Mouse (Mus musculus) megakaryocyte, adult 5-6 weeks (primary cell): ENCODE results near the gene Inip. TPM values are rescaled to one million over a fixed set of nuclear protein-coding genes. Genes with fewer than 3 reads are reported as not detected.
"Not testable (repeated sequence)": the region's sequence is repeated elsewhere in the genome, so short reads cannot be mapped to it uniquely, and the experiment has no call there.

Experiments used
- ATAC-seq: 2 replicates; pipeline ENCODE4 v1.8.0; 2016; ENCODE audit warnings: mild to moderate bottlenecking, inconsistent platforms; ENCODE audit not compliant: poor library complexity, severe bottlenecking
- total RNA-seq, 2 experiments: library from RNA; stranded (forward) in 1 of 2; stranded (reverse) in 1 of 2; fragments of 153-499, 151-499 nt in 1 of 2; fragments of 221-1000, 200-1000 nt in 1 of 2; gene quantifications; 2 replicates each; pipeline versions ENCODE4 v1.2.3 to v1.2.4; 2015 to 2017

Inip gene
- total RNA-seq, 2 experiments from 2014 or later, result 49.0 to 52.7 TPM

GRCm38 (mm10) chr4:59814094-59814493 is 12.7 kb upstream of the Inip start:
- ATAC-seq, result no peak

DNA sequence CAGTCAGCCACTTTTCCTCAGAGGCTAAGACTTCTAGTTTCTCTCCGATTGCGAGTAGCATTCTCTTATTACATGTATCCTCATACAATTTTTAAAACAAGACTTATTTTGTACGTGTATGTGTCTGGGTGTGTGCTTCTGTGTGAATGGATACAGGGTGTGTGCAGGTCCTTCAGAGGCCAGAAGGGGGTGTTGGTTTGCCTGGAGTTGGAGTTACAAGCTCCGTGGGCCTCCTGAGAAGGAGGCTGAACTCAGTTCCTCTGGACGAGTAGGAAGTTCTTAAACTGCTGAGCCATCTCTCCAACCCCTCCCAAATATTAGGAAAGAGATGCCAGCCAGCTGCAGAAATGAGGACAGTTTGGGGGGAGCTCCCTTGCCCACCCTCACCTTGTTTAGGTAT is 7.0 kb upstream of the Inip start:
- peak; percentile 66 for ATAC-seq

GRCm38 (mm10) chr4:59807521-59807920 is 6.1 kb upstream of the Inip start:
- ATAC-seq, result no peak

- no peak for ATAC-seq
Measured at GRCm38 (mm10) chr4:59806879-59807195, 5.4 kb upstream of the Inip start.

DNA sequence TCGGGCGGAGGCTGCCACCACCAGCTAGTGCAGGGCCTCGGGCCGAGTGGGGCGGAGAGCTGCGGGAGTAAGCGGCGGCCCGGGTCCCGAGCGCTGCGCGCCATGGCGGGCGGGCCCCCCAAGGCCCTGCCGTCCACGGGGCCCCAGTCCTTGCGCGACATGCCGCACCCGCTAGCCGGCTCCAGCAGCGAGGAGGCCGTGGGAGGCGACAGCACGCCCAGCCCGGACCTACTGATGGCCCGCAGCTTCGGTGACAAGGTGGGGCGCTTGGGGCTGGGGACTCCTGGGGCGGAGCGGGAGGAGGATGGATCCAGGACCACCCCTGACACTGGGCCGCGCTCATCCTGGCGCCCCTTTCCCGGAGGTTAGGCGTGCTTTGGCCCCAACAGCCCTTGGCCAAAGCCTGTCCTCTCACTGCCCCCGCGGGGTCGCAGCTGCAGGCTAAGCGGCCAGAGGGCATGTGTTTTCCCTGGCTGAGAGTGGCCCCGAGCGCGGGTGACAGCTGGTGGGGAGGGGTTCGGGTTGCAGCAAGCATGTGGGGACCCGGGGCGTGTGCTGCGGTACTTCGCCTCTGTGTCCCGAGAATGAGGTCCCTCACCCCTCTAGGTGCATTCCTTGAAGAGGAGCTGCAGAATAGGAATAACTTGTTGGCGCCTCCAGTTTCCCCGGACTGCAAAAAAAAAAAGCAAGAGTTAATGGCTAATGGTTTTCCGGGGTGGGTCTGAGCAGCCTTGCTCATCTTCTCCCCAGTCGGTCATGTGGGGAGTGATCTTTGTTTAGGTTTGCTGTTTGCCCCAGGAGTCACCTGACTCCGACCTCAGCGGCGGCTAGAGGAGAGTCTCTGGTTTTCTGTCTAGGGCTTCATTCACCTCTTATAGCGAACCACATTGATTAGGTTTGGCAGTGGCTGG is 4.8 kb upstream of the Inip start:
- peak; percentile 43 for ATAC-seq

GRCm38 (mm10) chr4:59805181-59805967 is 4.0 kb upstream of the Inip start, which contains the start of gene Snx30:
Gene Snx30 (plus strand): TSS chr4:59805840.
- ATAC-seq, result peak; percentile 63

- no peak for ATAC-seq
Measured at GRCm38 (mm10) chr4:59804754-59805153, 3.4 kb upstream of the Inip start.

- ATAC-seq, result peak; percentile 69
Measured at GRCm38 (mm10) chr4:59803358-59803757, 2.0 kb upstream of the Inip start.

GRCm38 (mm10) chr4:59802792-59803191 is 1.4 kb upstream of the Inip start:
- no peak for ATAC-seq

- ATAC-seq, result no peak
Measured at GRCm38 (mm10) chr4:59802107-59802506, 718 bp upstream of the Inip start.

DNA sequence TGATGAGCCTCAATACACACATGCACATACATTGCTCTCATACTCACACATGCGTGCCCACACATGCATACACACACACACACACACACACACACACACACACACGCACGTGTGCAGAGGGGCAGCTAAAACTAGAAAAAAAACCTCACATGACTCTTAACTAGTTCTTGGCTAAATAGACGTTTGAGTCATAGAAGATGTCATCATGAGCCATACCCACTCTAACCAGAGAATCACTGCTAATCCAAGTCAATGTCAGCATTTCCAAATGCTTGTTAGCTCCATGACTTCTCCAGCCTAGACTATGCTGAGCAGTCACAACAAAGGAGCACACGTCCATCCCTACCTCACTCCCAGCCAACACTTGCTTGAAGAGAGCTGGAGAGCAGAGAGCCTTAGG is 1.2 kb downstream of the Inip start:
- no peak for ATAC-seq

GRCm38 (mm10) chr4:59795788-59796455 is 5.5 kb downstream of the Inip start:
- ATAC-seq, result peak; percentile 56

DNA sequence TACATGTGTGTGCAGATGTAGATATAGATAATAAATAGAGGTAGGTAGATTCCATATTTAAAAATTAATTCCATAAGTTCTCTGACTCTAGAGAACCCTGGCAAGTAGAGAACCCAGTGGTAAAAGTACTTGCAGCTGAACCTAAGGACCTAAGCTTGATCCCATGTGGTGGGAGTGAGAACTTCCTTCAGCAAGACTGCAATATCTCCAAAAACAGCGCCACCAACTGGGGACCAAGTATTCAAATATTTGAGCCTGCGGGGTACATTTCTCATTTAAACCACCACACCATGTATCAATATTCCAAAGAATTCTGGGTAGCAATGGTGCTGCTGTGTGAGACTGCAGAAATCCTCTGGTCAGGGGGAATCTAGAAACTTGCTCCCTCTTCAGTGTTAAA is 7.3 kb downstream of the Inip start:
- ATAC-seq, result no peak

GRCm38 (mm10) chr4:59793626-59794025 is 7.8 kb downstream of the Inip start:
- ATAC-seq, result not testable (repeated sequence)

DNA sequence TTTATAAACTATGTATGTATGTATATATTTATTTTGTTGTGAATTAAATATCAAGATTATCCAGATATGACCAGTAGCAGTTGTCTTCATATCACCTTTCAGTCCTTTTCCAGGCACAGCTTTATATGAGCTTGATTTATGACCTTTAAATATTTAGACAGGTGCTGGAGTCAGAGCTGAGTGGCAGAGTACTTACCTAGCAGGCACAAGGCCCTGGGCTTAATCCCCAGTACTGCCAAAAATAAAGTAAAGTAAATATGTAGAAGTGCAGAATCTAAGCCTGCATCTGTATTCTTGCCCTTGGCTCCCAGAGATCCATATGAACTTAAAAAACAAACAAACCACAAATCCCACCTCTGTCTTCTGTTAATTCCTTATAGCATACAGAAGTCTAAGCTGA is 12.4 kb downstream of the Inip start:
- no peak for ATAC-seq

GRCm38 (mm10) chr4:59787126-59787525 is 14.3 kb downstream of the Inip start:
- no peak for ATAC-seq

DNA sequence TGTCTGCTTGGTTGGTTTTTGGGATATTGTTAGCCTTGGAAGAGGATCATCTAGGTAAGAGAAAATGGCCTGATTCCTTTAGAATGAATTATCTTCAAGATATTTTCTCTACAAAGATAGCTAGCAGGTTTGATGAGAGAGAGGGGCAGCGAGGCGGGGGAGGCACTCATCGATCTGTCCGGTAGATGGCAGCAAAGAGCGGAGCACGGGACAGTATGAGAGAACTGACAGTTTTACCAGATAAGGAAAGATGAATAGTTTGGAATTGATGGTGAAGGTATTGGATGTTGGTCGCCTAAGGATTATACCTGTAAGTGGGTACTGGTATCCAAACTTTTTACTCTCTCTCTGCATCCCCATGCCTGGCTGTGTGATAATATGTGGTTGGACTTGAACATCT is 14.7 kb downstream of the Inip start:
- peak; percentile 43 for ATAC-seq

DNA sequence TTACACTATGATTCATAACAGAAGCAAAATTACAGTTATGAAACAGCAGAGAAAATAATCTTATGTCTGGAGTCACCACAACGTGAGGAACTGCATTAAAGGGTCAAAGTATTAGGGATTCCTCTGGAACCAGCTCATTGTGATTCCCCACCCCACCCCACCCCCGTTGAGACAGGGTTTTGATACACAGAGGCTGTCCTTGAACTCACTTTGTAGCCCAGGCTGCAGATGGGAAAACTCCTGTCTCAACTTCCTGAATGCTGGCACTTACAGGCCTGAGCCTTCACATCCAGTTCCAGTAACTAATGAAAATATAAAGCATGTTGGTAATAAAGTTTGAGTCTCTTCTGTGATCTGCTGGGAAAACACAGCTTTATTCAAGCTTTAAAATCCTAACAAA is 16.0 kb downstream of the Inip start:
- no peak for ATAC-seq

- ATAC-seq, result peak; percentile 97
Measured at GRCm38 (mm10) chr4:59783685-59784279, 17.6 kb downstream of the Inip start.

GRCm38 (mm10) chr4:59782853-59783684 is 18.3 kb downstream of the Inip start:
- ATAC-seq, result peak; percentile 59
